Mouse (Mus musculus) left cerebral cortex, postnatal 4 days (tissue): ENCODE data around the gene Hs3st4. TPM values are rescaled to one million over a fixed set of nuclear protein-coding genes. Genes with fewer than 3 reads are reported as not detected.

Experiments used
- DNase-seq: peaks from one replicate; pipeline ENCODE4 v3.0.0-alpha.2; 2022
- intact Hi-C: fragments of 180-260 bp; cut with DNase I; formaldehyde crosslinking; loops from one replicate; pipeline ENCODE4 v1.15.1; 2025
- total RNA-seq, 2 experiments: library from RNA; stranded (reverse); gene quantifications; 2 replicates each; pipeline ENCODE4 v1.2.3; 2021

Gene Hs3st4
- total RNA-seq = 10 to 100 TPM; 48.9 to 52.0 TPM

DNA sequence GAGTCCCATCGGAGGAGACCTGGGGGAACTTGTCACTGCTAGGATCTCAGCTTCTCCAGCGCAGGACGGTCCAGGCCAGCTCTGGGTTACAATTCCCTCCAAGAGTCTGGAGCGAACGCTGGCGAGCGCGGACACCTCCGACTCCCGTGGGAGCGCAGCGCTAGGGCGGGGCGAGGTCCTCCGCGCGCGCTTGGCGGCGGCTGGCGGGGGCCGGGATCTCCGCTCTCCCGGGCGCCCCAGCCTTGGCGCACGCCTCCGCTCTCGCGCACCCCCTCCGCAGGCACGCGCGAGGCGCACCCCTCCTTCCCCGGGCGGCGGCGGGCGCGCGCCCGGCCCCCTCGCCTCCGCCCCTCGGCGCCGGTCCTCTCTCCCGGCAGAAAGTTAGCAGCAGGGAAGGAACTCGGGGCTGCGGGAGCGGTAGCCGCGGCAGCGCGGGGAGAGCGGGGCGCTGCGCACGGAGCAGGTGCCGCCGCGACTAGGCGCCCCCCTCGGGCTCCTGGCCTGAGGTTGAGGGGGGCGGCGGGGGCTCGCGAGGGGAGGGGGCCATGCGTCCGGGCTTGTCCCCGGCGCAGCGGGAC, at the start of gene Hs3st4:
Gene Hs3st4, plus strand, starts transcription at position 409 of the 578 bp plus-strand sequence.
- DNase-seq = peak; percentile 36
- intact Hi-C loops = no loop called here

DNA sequence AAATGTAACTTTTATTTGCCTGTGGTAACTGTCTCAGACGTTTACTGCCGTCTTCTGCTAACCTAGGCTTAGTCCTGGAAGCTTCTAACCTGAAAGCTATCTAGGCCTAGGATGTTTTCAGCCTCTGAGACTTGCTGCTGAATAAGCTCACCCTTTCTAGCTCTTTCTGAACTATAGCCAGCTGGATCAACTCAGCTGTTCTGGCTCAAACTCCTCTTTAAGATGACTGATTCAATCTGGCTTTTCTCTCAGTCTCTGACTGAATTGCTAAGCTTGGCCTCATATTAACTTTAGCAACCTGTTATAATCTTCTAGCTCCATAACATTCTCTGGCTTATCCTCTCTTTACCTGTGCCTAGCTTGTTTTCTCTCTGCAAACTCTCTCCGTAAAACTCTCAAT, 35.8 kb upstream of the Hs3st4 start:
- intact Hi-C loops = no loop called here
- no peak for DNase-seq

DNA sequence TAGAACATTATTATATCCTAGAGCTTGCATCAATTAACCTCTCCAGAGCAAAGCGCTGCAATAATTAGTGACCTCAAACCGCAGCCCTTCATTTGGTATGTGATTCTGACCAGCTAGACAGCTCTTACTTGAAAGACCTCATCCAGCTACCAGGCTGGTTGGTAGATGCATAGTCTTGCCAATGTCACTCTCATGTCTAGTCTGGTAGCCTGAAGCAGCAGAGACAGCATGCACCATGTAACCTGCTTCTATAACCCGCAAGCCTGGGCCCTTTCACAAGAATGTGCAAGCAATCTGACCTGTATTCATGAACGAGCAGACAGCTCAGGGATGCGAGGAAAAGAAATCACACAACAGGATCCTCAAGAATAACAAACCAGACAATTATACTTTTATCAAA, 19.6 kb upstream of the Hs3st4 start:
- no peak for DNase-seq
- intact Hi-C loops = no loop called here

DNA sequence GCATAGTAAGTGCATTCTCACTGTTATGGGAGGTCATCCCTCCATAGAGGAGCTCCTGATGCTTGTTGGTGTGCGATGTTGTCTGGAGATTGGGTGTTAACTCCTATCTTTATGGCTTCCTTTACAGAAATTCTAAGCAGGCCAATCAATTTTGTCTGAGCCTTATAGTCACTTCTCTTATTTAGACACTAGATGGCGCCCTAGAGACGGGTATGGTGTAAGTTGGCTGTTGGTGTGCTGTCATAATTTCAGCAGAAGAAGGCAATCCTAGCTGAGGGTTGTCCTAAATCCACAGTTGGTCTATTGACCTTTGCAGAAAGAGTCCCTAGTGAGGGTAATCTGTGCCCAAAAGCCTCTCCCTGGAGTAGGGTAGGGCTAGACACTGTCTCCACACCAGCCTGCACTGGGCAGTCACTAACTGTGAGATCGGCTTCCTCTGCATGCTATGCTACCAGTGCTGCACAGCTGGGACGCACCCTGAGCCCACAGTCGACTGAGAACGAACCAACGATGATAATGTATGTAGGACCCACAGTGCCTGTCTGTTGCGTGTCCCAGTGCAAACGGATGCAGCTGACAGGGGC, 18.0 kb upstream of the Hs3st4 start:
- intact Hi-C loops = no loop called here
- DNase-seq = no peak

DNA sequence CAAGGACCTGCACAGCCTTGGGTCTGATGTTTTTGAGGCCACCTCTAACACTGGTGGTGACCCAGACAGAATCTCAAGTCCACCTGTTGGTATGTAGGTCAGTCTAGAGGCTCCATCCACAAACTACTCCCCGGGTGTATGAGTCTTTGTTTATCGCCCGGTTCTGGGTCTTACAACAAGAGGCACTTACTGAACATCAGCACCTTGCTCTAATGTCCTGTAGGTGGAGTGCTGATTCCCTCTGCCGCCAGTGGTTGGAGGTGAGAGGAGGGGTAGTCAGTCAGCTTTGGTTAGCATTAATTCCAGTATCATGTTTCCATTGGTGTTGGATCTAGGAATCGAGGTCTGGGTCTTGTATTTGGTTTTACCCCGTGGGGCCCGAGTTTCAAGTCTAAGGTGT, 17.2 kb upstream of the Hs3st4 start:
- DNase-seq = no peak
- intact Hi-C loops = no loop called here

DNA sequence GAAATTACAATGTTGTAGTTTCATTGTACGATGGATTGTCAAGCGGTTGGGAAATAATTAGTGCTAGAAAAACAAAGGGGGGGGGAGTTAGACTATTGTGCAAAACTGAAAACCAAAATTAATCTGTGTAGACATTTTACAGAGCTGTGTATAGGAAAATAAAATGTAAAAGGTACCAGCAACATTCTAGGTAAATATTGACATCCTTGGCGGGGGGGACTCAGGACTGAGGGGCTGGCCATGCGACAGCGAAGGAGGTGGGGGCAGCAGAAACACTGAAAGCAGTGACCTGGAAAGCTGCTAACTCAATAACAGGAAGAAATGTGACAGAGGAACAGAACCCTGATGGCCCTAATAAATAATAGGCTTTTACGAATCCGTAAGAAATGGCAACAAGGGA, 7.2 kb upstream of the Hs3st4 start:
- intact Hi-C loops = no loop called here
- DNase-seq = no peak

DNA sequence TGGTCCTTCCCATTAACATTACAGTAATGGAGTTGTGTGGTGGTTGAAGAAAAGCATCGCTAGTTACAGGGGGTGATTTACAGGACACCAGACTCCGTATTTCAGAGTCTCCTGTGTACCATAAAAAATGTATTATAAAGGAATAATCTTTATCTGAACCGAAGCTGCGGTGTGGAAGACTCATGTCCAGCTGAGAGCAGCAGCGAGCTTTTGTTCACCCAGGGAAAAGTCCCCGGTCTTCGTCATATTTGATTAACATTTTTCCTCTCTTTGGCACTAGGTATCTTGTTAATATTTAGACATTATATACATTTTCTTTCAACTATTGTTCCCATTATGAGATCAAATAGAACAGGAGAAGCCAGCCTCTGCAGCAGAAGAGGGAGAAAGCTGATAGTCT, 1.2 kb upstream of the Hs3st4 start:
- DNase-seq = no peak
- intact Hi-C loops = no loop called here

DNA sequence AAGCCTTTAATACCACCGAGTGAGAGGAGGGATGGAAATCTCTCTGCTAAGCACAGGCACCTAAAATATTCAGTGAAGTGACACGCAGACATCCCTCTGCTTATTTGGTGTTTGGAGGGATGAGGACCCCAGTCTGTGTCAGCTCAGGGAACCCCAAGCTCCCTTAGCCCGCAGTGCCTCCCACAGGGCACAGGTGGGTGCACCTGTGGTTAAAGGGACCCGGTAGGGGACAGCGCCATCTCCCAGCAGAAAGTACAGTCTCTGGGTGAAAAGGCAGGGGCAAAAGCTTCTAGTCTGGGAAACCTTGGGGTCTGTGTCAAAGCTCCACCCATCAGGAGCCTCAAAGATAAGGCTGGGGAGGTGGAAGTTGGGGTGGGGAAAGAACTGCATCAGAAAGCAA, 659 bp upstream of the Hs3st4 start:
- intact Hi-C loops = no loop called here
- no peak for DNase-seq

DNA sequence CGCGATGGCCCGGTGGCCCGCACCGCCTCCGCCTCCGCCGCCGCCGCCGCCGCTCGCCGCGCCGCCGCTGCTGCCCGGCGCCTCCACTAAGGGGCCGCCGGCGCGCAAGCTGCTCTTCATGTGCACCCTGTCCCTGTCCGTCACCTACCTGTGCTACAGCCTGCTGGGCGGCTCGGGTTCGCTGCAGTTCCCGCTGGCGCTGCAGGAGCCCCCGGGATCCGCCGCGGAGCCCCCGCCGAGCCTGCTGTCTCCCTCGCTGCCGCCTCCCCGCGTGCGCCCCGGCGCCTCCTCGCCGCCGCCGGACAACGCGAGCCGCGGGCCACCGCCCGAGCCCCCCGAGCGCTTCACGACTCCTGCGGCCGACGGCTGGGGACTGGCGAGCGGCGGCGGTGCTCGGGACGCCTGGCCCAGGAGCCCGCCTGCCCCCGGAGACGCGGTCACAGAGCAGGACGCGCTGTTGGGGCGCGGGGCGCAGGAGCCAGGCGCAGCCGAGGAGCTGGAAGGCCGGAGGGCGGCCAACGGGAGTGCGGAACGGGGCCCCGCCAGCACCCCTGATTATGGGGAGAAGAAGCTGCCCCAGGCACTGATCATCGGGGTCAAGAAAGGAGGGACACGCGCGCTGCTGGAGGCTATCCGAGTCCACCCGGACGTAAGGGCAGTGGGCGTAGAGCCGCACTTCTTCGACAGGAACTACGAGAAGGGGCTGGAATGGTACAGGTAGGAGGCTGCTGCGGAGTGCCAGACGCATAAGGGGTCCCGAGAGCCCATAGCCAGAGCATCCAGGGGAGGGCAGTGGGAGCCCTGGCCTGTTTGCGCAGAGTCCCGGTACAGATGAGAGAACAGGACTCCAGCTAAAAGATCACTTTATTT, 743 bp downstream of the Hs3st4 start:
- no peak for DNase-seq
- intact Hi-C loops = no loop called here

DNA sequence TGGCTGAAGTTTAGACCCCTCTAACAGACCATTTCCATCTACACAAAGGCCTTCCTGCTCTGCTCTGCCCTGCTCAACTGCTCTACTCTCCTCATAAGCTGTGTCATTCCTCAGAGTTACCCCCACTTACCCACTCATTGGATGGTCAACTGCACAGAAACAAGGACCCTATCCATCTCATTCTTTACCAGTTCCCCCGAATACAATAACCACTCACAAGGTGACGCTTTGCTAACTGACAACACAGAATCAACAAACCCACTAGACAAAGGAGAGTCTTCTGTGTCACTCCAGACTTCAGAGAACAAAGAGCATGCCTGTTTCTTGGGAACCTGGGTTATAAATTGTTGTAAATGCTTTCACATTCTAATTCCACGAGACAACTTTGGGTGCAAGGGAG, 9.5 kb downstream of the Hs3st4 start:
- intact Hi-C loops = loop anchor here (10.0 kb wide), 1 partner anchor 467 kb away; no protein-coding TSS in a partner anchor

DNA sequence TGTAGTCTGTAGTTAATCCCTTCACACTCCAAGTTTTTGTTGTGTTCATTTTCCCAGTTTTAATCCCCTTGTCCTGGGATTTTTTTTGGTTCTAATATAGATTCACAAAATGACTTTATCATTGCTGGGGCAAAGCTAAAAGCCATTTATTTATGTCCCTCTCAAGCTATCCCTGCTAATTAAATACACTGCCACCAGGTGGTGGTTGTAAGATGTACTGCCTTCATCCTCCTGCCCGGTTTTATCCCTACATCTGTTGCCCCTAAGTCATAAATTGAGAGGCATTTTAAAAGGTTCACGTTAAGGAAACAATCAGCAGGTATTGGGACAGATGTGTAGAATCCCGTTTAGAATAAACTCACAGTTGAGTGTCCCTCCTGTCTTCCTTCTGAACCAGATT, 14.6 kb downstream of the Hs3st4 start:
- intact Hi-C loops = loop anchor here (10.0 kb wide), 1 partner anchor 472 kb away; no protein-coding TSS in a partner anchor
- no peak for DNase-seq

More for the DNA sequence above, 9.5 kb downstream of the Hs3st4 start:
- no peak for DNase-seq

DNA sequence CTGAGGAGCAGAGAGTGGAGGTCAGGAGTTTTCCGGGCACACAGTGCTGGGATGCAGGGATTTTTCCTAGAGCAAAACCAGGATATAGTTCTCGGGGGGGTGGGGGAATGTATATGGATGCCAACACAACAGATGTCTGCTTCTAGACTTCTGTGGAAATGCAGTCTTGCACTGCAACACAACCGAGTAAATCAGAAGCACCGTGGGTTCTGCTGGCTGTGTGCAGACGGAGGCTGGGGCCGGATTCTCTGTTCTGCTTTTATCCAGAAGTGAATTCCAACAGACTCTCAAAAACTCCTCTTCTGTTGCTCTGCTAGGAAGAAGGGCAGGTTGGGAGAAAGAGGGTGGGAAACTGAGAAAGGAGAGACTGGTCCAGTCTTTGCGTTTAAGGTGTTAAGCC, 15.9 kb downstream of the Hs3st4 start:
- no peak for DNase-seq
- intact Hi-C loops = loop anchor here (10.0 kb wide), 1 partner anchor 474 kb away; no protein-coding TSS in a partner anchor

DNA sequence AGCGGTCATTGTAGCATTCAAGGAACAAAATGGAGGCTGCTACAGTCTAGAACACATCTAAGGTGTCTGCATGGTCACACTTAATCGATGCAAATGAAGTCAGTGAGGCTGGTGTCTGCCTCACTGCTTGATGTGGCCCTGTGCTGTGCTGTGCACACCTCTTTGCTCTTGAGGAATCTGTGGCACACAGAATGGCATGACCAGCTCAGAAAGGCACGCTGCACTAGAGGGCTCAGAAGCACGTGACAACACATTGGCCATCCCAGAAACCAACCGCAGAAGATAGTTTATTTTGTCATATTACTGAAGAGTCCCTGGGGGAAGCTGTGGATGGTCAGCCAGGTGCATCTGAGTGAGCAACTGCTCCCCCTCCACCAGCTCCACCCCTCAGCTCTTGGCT, 44.2 kb downstream of the Hs3st4 start:
- no peak for DNase-seq
- intact Hi-C loops = no loop called here

DNA sequence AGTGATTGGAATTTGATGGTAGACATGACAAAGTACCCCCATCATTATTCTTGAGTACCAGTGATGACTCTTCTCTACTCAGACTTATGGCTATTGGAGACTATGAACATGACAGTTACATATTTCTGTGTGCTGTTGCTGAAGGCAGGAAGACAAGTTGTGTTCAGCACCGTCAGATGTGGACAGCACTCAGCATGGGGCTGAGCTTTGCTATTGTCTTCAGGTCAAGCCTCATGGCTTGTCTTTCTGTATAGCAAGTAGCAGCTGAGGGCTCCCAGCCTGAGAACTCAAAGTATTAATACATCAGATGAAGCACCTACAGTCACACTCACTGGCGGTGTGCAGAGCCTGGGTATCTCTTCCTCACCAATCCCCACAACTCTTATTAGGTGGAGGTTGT, 49.6 kb downstream of the Hs3st4 start:
- no peak for DNase-seq
- intact Hi-C loops = no loop called here

DNA sequence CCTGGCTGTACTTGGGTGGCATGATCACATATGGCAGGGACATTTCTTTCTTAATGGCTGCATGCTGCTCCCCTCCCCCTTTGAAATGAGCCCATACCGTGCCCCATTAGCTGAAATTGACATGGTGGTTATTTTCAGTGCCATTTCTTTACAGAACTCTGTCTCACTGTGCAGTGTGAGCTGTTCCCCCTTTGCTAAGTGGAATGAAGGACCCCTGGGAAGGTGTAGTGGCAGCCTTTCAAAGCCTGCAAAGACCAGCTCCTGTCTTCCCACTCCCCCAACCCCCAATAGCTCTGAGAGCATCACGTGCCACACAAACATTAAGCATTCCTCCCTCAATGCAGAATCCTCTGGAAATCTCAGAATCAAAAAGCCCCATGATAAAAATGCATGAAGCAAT, 50.7 kb downstream of the Hs3st4 start:
- intact Hi-C loops = no loop called here
- no peak for DNase-seq

DNA sequence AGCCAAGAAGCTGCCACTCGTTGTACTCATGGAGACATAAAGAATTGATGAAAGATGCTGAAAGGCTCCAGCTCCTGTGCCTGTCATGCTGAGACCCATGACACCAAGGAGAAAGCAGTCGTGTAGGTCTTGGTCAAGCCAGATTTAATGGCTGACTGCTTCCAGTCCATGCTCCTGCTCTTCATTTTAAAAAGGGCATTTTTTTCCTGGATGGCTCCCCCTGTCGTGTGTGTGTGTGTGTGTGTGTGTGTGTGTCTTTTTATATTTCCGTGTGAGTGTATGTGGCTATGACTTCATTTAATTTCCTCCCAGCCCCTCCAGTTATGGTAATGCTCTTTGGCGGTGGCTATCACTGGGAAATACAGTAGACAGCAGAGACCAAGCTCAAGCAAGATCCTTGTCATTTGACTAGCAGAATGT, 54.6 kb downstream of the Hs3st4 start:
- intact Hi-C loops = no loop called here
- peak; percentile 44 for DNase-seq

DNA sequence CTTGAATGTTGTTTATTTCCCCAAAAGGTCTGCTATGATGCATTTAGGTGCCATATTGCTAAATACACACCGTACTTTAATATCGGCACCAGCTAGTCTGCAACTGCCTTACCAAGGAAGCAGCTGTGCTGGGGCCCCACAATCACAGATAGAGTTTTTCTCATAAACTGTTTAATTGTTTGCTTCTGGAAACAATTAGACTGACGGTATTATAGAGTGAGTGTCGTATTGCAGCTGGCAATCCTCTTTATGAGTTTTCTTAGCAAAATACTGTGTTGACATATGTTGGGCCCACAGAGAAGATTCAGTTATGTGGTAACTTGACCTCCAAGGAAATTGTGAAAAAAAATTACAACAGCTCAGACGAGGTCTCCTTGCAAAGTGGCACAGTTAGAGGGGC, 56.5 kb downstream of the Hs3st4 start:
- DNase-seq = no peak
- intact Hi-C loops = no loop called here

DNA sequence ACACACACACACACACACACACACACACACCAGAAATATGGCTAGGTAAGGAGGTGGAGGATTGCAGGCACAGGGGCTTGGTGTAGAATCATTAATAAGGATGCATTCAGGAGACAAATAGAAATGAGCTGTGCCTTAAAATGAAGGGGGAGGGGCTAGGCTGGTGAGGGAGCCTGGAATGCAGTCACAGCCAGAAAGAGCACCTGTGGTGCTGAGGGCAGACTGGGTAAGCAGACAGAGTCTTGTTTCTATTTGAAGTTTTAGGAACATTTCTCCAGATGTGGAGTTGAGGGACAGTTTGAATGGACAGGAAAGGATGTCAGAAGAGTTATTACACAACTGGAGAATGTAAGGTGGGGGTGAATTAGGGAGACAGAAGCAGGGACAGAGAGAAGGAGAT, 64.7 kb downstream of the Hs3st4 start:
- DNase-seq = no peak
- intact Hi-C loops = no loop called here

DNA sequence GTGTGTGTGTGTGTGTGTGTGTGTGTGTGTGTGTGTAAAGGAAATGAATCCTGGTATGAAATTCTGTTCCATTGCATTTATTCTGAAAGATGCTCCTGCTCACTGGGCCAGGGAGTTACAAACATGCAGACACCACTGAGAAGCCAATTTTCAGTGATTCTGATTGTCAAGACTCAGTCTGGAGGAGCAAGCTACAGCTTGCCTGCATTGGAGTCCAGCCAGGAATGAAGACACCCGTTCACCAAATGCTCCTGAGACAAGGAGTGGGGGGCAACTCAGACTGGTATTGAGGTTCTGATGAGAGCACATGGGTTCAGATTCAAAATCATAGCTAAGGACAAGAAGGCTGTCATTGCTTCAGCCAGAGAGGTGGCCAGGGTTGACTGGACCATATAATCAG, 66.3 kb downstream of the Hs3st4 start:
- DNase-seq = peak; percentile 31
- intact Hi-C loops = no loop called here

DNA sequence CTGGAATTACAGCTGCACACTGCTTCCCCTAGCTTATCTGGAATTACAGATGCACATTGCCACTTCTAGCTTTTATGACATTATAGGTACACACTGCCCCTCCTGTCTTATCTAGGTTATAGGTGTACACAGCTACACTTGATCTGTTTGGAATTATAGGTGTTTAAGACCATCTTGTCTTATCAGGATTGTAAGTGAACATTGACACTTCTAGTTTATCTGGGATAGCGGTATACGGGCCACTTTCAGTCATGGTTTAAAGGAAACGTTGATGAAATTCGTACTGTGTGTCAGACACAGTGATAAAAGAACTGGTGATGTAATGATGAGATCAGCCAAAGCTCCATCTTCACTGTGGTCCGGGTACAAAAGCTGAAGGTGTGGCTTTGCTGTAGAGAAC, 67.8 kb downstream of the Hs3st4 start:
- DNase-seq = no peak
- intact Hi-C loops = no loop called here

DNA sequence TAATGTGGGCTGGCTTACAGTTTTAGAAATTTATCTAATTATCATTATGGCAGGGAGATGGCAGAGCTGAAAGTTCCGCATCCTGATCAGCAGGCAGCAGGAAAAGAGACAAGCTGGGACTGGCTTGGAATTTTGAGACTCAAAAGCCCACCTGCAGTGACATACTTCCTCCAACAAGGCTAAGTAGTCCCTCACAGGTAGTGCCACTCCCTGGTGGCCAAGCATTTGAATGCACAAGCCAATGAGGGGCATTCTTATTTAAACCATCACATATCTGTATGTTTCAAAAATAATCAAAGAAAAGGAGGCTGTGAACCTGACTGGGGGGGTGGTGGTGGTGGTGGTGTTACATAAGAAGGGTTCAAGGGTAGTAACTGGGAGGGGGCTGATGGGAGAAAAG, 101.1 kb downstream of the Hs3st4 start:
- intact Hi-C loops = no loop called here
- no peak for DNase-seq

DNA sequence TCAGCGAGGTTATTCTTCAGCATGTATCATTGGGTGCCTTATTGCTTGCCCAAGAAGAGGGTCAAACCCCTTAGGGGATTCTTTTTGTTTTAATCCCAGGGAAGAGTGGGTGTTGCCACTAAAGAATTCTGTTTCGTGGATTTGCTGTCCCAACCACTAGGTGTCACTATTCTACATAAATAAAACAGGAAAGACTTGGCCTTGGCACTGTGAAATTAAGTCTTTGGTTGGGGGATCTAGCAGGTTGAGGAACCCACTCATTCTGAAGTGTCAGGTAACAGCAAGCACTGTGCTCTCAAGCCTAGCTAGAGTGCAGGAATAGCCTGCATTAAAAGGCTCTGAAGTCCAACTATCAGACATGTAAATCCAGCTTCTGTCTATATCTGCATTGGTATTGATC, 146.3 kb downstream of the Hs3st4 start:
- intact Hi-C loops = loop anchor here (5.0 kb wide), 2 partner anchors 1053 to 1263 kb away; no protein-coding TSS in a partner anchor
- DNase-seq = no peak
